Mouse (Mus musculus) gastrocnemius, adult 2 months (tissue): ENCODE measurements around the gene Slc39a11. TPM values are rescaled to one million over a fixed set of nuclear protein-coding genes. Genes with fewer than 3 reads are reported as not detected.
A peak's percentile ranks its signal among the peaks of the same experiment; 100 is the strongest.

ENCODE experiments used
- DNase-seq: peaks from one replicate; pipeline ENCODE4 v3.0.0; 2022
- H3K27ac ChIP-seq: fragments of 200-600 bp; 2 replicates; pipeline ENCODE4 v1.8.1; 2022; ENCODE audit warnings: mild to moderate bottlenecking
- H3K4me3 ChIP-seq: fragments of 200-600 bp; 2 replicates; pipeline ENCODE4 v1.8.1; 2022; ENCODE audit warnings: mild to moderate bottlenecking, moderate library complexity
- CTCF ChIP-seq: fragments of 200-600 bp; IDR thresholded peaks from 2 replicates; pipeline ENCODE4 v1.8.1; 2022; ENCODE audit warnings: antibody characterized with exemption, mild to moderate bottlenecking, moderate library complexity
- intact Hi-C: fragments of 180-260 bp; cut with DNase I; formaldehyde crosslinking; loops from one replicate; pipeline ENCODE4 v1.15.1; 2025
- total RNA-seq, 2 experiments: library from RNA; stranded (reverse); gene quantifications; 2 replicates each; pipeline ENCODE4 v1.2.3; 2021

The Slc39a11 gene
- total RNA-seq, 2 experiments from 2014 or later, result 1.8 to 3.0 TPM

GRCm38 (mm10) chr11:113400868-113401267, 249.0 kb downstream of the Slc39a11 start:
- H3K27ac ChIP-seq, result no peak overlapping the region
- no peak for DNase-seq
- H3K4me3 ChIP-seq, result no peak overlapping the region
- no peak for TF ChIP-seq CTCF
- intact Hi-C loops, result no loop called here

DNA sequence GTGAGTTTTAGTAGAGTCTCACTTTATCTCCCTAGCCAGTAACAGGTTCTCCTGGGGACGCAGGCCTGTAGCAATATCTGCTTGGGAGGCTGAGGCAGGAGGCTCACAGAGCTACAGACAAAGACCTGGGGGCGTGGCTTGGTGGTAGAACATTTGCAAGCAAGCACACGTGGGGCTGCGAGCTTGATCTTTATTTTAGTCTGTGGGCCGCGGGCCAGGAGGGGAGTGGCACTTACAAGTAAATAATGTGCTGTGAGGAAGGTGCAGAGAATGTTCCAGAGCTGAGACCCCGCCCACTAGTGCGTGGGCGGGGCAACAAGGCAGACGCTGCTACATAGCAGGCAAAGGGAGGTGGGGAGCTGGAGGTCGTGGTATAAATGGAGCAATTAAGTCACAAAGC, 250.3 kb downstream of the Slc39a11 start:
- intact Hi-C loops, result no loop called here
- DNase-seq, result no peak
- TF ChIP-seq CTCF, result no peak

DNA sequence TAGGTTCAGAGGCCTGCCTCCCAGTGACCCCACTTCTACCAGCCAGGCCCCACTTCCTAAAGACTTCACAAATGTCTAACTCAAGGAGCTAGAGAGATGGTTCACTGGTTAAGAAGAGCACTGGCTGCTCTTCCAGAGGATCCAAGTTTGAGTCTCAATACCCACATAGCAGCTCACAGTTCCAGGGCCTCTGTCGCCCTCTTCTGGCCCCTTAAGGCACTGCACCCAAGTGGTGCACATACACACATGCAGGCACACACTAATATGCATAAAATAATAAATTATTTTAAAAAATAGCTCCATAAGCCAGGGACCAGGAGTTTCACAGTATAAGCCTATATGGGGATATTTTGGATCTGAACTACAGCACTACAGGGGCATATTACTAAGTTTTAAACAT, 252.5 kb downstream of the Slc39a11 start:
- Histone ChIP-seq H3K4me3 (no peak overlapping the region), H3K27ac (no peak overlapping the region)
- peak; percentile 32 for TF ChIP-seq CTCF
- intact Hi-C loops, result no loop called here
- DNase-seq, result no peak

More for the DNA sequence above, 250.3 kb downstream of the Slc39a11 start:
- Histone ChIP-seq H3K4me3 (no peak overlapping the region), H3K27ac (no peak overlapping the region)

- TF ChIP-seq CTCF, result no peak
- Histone ChIP-seq H3K27ac (no peak overlapping the region), H3K4me3 (no peak overlapping the region)
- intact Hi-C loops, result no loop called here
- no peak for DNase-seq
Measured at GRCm38 (mm10) chr11:113393366-113394150, 256.3 kb downstream of the Slc39a11 start.

DNA sequence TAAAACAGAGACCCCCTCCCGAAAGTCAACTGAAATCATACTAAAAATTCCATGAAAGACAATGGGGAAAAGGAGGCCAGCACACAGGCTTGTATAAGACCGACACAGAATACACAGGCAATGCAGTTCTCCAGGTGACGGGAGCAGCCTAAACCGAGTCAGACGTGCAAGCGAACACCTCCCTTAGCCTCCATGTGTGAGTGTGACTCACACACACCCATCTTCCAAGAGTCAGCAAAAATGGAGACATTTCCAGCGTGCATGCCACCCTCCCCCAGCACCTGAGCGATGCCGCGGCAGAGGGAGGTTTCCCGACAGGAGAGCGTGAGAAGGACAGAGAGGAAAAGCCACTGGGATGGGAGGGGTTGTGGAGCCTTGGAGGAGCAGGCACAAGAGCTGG, 258.2 kb downstream of the Slc39a11 start:
- DNase-seq, result no peak
- no peak overlapping the region for H3K4me3 ChIP-seq
- intact Hi-C loops, result no loop called here
- H3K27ac ChIP-seq, result no peak overlapping the region
- no peak for TF ChIP-seq CTCF

GRCm38 (mm10) chr11:113389637-113390036, 260.2 kb downstream of the Slc39a11 start:
- TF ChIP-seq CTCF, result no peak
- intact Hi-C loops, result no loop called here
- H3K27ac ChIP-seq, result no peak overlapping the region
- no peak for DNase-seq
- H3K4me3 ChIP-seq, result no peak overlapping the region

DNA sequence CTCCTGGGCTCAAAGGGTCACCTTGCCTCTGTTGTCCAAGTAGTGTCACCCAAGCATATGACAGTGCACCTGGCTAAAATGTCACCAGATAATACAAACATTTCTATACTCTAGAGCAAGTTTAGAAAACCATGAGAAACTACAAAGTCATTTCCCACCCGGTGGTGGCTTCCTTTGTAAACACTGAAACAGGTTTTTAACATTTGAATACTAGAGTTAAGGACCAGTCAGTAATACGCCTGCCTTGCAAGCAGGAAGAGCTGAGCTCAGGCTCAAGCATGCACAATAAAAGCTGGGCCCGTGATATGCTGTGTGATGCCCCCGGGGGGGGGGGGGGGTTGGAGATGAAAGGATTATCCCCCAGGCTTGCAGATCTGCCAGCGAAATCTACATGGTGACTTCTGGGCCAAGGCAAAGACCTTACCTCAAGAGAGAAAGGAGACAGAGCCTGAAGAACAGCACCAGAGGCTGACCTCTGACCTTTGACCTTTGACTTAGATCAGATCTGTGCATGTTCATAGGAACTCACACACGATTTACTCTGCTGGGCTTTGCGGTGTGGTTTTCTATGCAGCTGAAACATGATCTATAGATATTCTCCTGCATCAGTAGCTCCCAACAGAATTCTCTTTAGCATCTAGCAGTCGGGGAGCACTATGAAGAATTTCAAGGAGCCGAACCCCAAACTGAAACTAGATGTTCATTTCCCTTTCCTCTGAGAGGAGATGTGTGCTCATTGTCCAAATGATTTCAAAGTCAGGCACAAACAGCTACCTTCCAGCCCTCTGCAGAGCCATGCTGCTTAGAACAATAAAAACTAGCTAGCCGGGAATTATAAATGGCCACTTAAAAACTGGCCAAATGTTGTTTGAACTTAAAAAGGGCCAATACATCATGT, 267.0 kb downstream of the Slc39a11 start:
- intact Hi-C loops, result no loop called here

GRCm38 (mm10) chr11:113381550-113381949, 268.3 kb downstream of the Slc39a11 start:
- Histone ChIP-seq H3K27ac (no peak overlapping the region), H3K4me3 (no peak overlapping the region)
- DNase-seq, result no peak
- intact Hi-C loops, result no loop called here
- no peak for TF ChIP-seq CTCF

More for the DNA sequence above, 267.0 kb downstream of the Slc39a11 start:
- DNase-seq, result no peak
- Histone ChIP-seq H3K27ac (no peak overlapping the region), H3K4me3 (no peak overlapping the region)
- TF ChIP-seq CTCF, result no peak

DNA sequence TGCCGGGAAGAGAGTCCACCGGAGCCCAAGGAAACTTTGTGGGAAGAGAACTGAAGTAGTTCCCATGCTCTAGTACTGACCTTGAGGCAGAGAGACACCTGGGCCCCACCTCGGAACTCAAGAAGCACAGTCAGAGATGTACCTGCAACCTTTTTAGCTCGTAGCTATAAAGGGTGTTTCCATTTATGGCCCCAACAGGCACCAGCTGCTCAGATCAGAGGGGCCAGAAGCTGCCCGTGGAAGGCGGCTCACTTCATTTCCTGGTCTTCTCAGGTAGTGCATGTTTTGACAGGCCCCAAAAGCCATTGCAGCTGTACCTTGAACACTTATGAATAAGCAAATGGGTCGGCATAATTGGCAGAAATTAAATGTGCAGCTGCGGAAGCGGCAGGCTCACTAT, 271.0 kb downstream of the Slc39a11 start:
- Histone ChIP-seq H3K4me3 (no peak overlapping the region), H3K27ac (no peak overlapping the region)
- intact Hi-C loops, result no loop called here
- TF ChIP-seq CTCF, result no peak
- DNase-seq, result no peak

DNA sequence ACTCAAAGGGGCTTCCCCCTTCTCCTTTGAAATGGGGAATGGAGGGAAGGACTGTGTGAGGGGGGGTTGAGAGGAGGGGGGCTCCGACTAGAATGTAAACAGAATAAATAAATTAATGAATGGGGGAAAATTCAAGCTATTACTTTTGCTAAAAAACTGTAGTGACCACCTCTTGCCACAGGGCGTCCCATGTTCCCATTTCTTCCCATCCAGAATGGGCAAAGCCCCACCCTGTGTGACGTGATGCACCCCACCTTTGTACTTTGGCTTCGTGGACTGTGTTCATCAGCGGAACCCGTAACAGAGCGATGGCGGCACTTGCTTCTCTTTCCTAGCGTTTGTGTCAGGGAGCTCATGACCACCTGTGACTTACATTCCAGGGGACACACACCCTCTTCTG, 273.8 kb downstream of the Slc39a11 start:
- DNase-seq, result no peak
- no peak for TF ChIP-seq CTCF
- no peak overlapping the region for H3K4me3 ChIP-seq
- intact Hi-C loops, result no loop called here
- no peak overlapping the region for H3K27ac ChIP-seq

GRCm38 (mm10) chr11:113373926-113374325, 276.0 kb downstream of the Slc39a11 start:
- intact Hi-C loops, result no loop called here
- no peak for TF ChIP-seq CTCF
- no peak for DNase-seq
- no peak overlapping the region for H3K27ac ChIP-seq
- no peak overlapping the region for H3K4me3 ChIP-seq

DNA sequence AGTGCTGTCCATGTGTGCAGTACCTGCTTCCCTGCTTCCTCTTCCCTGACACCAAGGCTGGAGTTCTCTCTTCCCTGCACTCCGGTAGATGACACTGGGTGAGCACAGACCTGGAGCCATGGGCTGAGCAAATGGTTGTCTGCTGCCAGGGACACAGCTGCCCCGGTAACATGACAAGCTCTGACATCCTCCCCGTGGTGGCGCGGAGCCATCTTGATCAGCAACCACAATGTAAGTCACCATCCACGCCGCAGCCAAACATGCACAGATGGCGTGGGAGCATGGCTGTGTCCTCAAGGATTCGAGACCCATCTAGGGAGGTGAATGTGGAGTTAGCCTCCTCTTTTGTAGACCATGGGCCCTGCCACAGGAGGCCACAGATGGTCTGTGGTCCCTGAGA, 276.5 kb downstream of the Slc39a11 start:
- intact Hi-C loops, result no loop called here
- DNase-seq, result no peak

DNA sequence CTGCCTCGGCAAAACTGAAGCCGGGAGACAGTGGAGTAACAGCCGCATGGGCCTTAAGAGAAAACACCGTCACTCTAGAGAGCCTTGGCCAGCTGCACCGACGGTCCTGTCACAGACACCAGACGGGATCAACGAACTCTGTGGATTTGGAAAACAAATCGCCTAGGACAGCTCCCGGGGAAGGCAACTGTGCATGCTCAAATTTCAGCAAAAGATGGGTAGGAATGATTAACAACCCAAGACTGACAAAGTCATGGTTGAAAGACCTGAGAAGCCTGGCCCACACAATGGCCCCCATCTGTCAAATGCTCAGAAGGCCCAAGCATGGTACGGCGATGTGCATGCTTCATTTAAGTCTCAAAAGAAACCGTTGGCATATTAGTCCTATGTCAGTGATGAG, 281.8 kb downstream of the Slc39a11 start:
- TF ChIP-seq CTCF, result no peak
- no peak for DNase-seq
- intact Hi-C loops, result no loop called here
- Histone ChIP-seq H3K27ac (no peak overlapping the region), H3K4me3 (no peak overlapping the region)

More for the DNA sequence above, 276.5 kb downstream of the Slc39a11 start:
- no peak overlapping the region for H3K4me3 ChIP-seq
- TF ChIP-seq CTCF, result no peak
- H3K27ac ChIP-seq, result no peak overlapping the region
